Mouse (Mus musculus) spleen, adult 2 months (tissue): ENCODE measurements around the gene Sod1.
"Not testable (repeated sequence)": the region's sequence is repeated elsewhere in the genome, so short reads cannot be mapped to it uniquely, and the experiment has no call there.

Source experiments
- CTCF ChIP-seq: fragments of 200-500 bp; IDR thresholded peaks from 2 replicates; pipeline ENCODE4 v1.5.1; 2011; ENCODE audit warnings: mild to moderate bottlenecking, inconsistent platforms; ENCODE audit not compliant: insufficient read depth, insufficient read length, insufficient replicate concordance; ENCODE audit errors: extremely low read depth
- POLR2A ChIP-seq: fragments of 200-500 bp; IDR thresholded peaks from 2 replicates; pipeline ENCODE4 v1.6.1; 2011; ENCODE audit warnings: low read depth, low read length, inconsistent platforms

DNA sequence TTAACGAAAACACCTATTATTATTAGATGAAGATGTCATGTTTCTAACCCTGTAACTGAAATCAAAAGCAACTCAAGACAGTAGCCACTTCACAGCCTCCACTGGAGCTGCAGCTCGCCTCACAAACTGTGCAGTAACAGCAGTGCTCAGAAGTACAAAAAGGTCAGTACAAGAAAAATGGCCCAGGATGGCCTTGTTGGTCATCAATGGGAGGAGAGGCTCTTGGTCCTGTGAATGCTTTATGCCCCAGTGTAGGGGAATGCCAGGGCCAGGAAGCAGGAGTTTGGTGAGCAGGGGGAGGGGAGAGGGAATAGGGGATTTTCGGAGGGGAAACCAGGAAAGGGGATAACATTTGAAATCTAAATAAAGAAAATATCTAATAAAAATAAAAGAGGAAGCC, 30.7 kb downstream of the Sod1 start:
- not testable (repeated sequence) for TF ChIP-seq CTCF, POLR2A
